Mouse (Mus musculus) limb, embryonic 10.5 days (tissue): ENCODE measurements around the gene Map3k14. TPM values are rescaled to one million over a fixed set of nuclear protein-coding genes. Genes with fewer than 3 reads are reported as not detected.
A peak's percentile ranks its signal among the peaks of the same experiment; 100 is the strongest.

Experiments
- DNase-seq: peaks from one replicate; pipeline ENCODE4 v3.0.0-alpha.2; 2017; ENCODE audit warnings: low spot score
- H3K27ac ChIP-seq: fragments of 300-500 bp; sonication (generic); 2 replicates; pipeline ENCODE4 v1.5.1; 2016; ENCODE audit warnings: mild to moderate bottlenecking
- H3K27me3 ChIP-seq: fragments of 300-500 bp; sonication (generic); 2 replicates; pipeline ENCODE4 v1.6.1; 2016; ENCODE audit warnings: low read depth, mild to moderate bottlenecking; ENCODE audit not compliant: poor library complexity, severe bottlenecking
- H3K36me3 ChIP-seq: fragments of 300-500 bp; sonication (generic); 2 replicates; pipeline ENCODE4 v1.6.1; 2016; ENCODE audit warnings: mild to moderate bottlenecking, moderate library complexity
- H3K4me1 ChIP-seq: fragments of 300-500 bp; sonication (generic); 2 replicates; pipeline ENCODE4 v1.6.1; 2016
- H3K4me3 ChIP-seq: fragments of 300-500 bp; sonication (generic); 2 replicates; pipeline ENCODE4 v1.5.1; 2016; ENCODE audit warnings: mild to moderate bottlenecking, moderate library complexity
- H3K9me3 ChIP-seq: fragments of 300-500 bp; sonication (generic); replicated peaks from 2 replicates; pipeline ENCODE4 v1.6.1; 2016; ENCODE audit warnings: mild to moderate bottlenecking
- WGBS: fragments of 180-500 bp; shearing (Covaris S2); methylation state at CpG from one replicate; pipeline ENCODE4 v1.1.7; 2016; 5-methylcytosine and 5-hydroxymethylcytosine counted together
- polyA plus RNA-seq: library from polyadenylated mRNA; unstranded; fragments of >200 nt; fragmentation: Nextera tagmentation; extraction: Ambion mirVana; gene quantifications from 2 replicates; pipeline ENCODE4 v1.2.1, GENCODE M21; 2016

Map3k14 gene
- polyA plus RNA-seq, 1 experiment from 2014 or later, result 2.8 TPM

GRCm38 (mm10) chr11:103266729-103267345 lies 435 bp downstream of the Map3k14 start:
- Histone ChIP-seq H3K4me1 (peaks cover 44% of the 10 kb centered on the region), H3K27ac (peak overlapping the region; percentile 90), H3K27me3 (no peaks in the 10 kb centered on the region), H3K36me3 (no peaks in the 10 kb centered on the region), H3K9me3 (no peaks in the 10 kb centered on the region), H3K4me3 (peak overlapping the region; percentile 82)
- DNase-seq, result no peak
- 1% methylated on average over 42 of the region's 42 CpGs for WGBS

DNA sequence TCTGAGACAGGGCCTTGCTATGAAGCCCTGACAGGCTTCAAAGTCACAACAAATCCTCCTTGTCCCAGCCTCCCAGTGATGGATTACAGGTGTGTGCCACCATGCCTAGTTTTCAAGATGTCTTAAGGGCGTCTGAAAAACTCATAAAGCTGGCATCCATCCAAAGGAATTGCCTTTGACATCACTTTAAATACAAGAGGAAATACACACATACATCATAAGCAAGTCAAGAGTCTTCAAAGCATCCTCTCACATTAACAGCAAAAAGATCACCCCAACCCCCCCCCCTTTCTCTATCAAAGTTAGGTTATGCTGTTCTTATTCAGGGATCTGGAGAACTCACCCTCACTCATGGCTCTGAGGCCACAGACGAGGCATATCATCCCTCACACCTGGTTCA lies 1.4 kb downstream of the Map3k14 start:
- H3K9me3 ChIP-seq, result no peaks in the 10 kb centered on the region
- H3K4me3 ChIP-seq, result no peak overlapping the region
- H3K27me3 ChIP-seq, result no peaks in the 10 kb centered on the region
- peaks cover 41% of the 10 kb centered on the region for H3K4me1 ChIP-seq
- 48% methylated on average over 2 of the region's 2 CpGs for WGBS
- H3K36me3 ChIP-seq, result no peaks in the 10 kb centered on the region
- no peak overlapping the region for H3K27ac ChIP-seq
- no peak for DNase-seq

GRCm38 (mm10) chr11:103265211-103265610 lies 2.1 kb downstream of the Map3k14 start:
- Histone ChIP-seq H3K4me1 (peaks cover 41% of the 10 kb centered on the region), H3K27me3 (no peaks in the 10 kb centered on the region), H3K4me3 (no peak overlapping the region), H3K36me3 (no peaks in the 10 kb centered on the region), H3K9me3 (no peaks in the 10 kb centered on the region), H3K27ac (no peak overlapping the region)
- 75% methylated on average over 7 of the region's 7 CpGs for WGBS
- DNase-seq, result no peak

- 89% methylated on average over 20 of the region's 20 CpGs for WGBS
- DNase-seq, result no peak
- peaks cover 41% of the 10 kb centered on the region for H3K4me1 ChIP-seq
Observed at GRCm38 (mm10) chr11:103264427-103265005, 2.8 kb downstream of the Map3k14 start.

DNA sequence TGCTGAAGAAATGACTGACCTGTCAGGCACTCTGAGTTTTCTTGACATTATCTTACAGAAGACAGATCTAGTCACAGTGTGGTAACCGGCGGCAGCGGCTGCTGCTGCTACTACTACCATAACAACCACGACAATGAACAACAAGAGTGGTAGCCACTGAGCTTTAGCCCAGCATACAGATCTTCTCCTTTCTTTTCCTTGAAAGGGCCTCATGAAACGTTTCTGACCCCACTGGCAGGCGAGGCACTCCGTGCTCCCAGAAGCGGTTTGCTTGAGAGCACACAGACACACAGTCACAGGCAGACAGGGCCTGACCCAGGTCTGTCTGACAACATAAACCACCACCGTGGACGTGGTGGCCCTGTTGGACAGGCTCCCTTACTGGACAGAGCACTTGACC lies 3.7 kb downstream of the Map3k14 start:
- DNase-seq, result no peak
- Histone ChIP-seq H3K9me3 (no peaks in the 10 kb centered on the region), H3K27ac (no peak overlapping the region), H3K4me3 (no peak overlapping the region), H3K27me3 (no peaks in the 10 kb centered on the region), H3K4me1 (peaks cover 37% of the 10 kb centered on the region), H3K36me3 (no peaks in the 10 kb centered on the region)
- 75% methylated on average over 10 of the region's 10 CpGs for WGBS

More at GRCm38 (mm10) chr11:103264427-103265005, 2.8 kb downstream of the Map3k14 start:
- Histone ChIP-seq H3K4me3 (no peak overlapping the region), H3K36me3 (no peaks in the 10 kb centered on the region), H3K9me3 (no peaks in the 10 kb centered on the region), H3K27me3 (no peaks in the 10 kb centered on the region), H3K27ac (no peak overlapping the region)

DNA sequence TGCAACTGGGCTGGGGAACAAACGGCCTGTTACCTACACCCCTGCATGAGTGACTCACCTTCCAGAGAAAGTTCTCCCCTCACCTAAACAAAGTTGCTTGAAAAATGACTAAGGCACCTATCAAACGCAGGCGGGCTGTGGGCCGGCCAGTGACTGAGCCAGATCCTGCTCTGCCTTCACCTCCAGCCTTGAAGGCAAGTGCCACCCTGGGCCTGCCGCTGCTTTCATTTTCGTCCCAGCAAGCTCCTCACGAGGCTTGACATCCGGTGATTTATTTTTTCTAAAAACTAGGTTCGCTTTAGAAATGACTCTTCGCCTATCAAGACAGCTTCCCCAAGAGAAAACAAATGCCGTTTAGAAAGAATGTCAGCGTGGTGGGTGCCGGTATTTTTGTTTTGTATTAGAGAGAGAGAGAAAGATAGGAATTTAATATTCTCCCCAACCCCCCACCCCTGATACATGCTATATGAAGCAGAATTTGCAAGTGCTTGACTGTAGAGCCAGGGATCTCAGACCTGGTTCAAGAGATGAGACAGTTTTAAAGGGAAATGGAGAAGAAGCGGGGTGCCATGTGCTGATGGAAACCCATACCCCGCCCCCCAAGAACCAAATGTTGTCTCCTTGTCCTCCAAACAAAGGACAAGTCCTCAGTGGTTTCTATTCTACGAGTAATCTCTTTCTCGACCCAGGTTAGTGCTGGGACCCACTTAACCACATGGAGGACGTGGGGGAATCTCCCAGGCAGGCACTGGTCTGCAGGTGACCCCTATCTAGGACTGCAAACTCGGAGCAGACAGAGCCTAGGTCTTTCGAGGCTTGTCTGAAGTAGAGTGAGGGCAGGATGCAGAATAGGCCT lies 4.6 kb downstream of the Map3k14 start:
- H3K4me1 ChIP-seq, result peaks cover 28% of the 10 kb centered on the region
- H3K27ac ChIP-seq, result no peak overlapping the region
- WGBS, result 71% methylated on average over 20 of the region's 20 CpGs

GRCm38 (mm10) chr11:103261671-103262411 lies 5.4 kb downstream of the Map3k14 start:
- Histone ChIP-seq H3K4me3 (no peak overlapping the region), H3K9me3 (no peaks in the 10 kb centered on the region), H3K27ac (no peak overlapping the region), H3K4me1 (peaks cover 22% of the 10 kb centered on the region), H3K27me3 (no peaks in the 10 kb centered on the region), H3K36me3 (no peaks in the 10 kb centered on the region)
- DNase-seq, result no peak
- WGBS, result 87% methylated on average over 7 of the region's 7 CpGs

More for the DNA sequence above, 4.6 kb downstream of the Map3k14 start:
- Histone ChIP-seq H3K9me3 (no peaks in the 10 kb centered on the region), H3K27me3 (no peaks in the 10 kb centered on the region), H3K4me3 (no peak overlapping the region), H3K36me3 (no peaks in the 10 kb centered on the region)
- DNase-seq, result no peak

DNA sequence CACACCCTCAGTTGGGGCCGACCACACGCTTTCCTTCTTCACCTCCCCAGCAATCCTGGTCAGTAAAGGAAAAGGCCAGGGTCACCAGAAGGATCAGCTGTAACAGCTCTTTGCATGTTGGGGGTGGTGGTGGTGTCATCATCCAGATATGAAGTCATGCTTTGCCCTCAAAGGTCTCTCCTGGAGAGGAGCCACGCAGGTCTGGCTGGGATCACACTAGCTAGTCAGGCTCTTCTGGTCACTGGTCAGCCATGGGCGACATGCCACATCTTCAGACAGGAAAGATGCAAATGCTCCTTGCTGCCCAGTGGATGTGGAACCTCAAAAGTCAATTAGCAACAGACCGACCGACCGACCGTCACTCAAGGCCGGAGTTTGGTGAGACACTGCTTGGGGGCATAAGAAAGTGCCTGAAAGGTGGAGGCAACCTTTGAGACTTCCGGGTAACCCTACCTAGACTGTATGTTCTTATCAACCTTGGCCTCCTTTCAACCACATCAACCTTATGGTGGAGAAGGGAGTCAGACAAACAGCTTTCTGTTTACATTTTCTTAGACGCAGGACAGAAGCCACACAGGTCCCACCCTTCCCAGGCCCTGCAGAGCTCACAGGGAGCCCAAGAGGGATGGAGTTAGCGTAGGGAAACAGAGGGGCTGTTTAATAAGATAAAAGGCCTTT lies 6.6 kb downstream of the Map3k14 start:
- WGBS, result 78% methylated on average over 12 of the region's 12 CpGs
- DNase-seq, result no peak

GRCm38 (mm10) chr11:103260034-103260433 lies 7.2 kb downstream of the Map3k14 start:
- Histone ChIP-seq H3K36me3 (no peaks in the 10 kb centered on the region), H3K27me3 (no peaks in the 10 kb centered on the region), H3K4me3 (no peak overlapping the region), H3K27ac (no peak overlapping the region), H3K4me1 (peaks cover 8% of the 10 kb centered on the region; the same call in 1 of the 2 replicates), H3K9me3 (no peaks in the 10 kb centered on the region)
- no peak for DNase-seq
- 95% methylated on average over 5 of the region's 5 CpGs for WGBS

More for the DNA sequence above, 6.6 kb downstream of the Map3k14 start:
- no peaks in the 10 kb centered on the region for H3K36me3 ChIP-seq
- H3K27me3 ChIP-seq, result no peaks in the 10 kb centered on the region
- H3K9me3 ChIP-seq, result no peaks in the 10 kb centered on the region
- H3K4me1 ChIP-seq, result peaks cover 10% of the 10 kb centered on the region; the same call in 1 of the 2 replicates
- H3K4me3 ChIP-seq, result no peak overlapping the region
- H3K27ac ChIP-seq, result no peak overlapping the region

GRCm38 (mm10) chr11:103257938-103258481 lies 9.3 kb downstream of the Map3k14 start:
- DNase-seq, result no peak
- no peaks in the 10 kb centered on the region for H3K36me3 ChIP-seq
- no peak overlapping the region for H3K27ac ChIP-seq
- H3K27me3 ChIP-seq, result no peaks in the 10 kb centered on the region
- H3K9me3 ChIP-seq, result no peaks in the 10 kb centered on the region
- H3K4me1 ChIP-seq, result peaks cover 4% of the 10 kb centered on the region; the same call in 1 of the 2 replicates
- WGBS, result 89% methylated on average over 4 of the region's 4 CpGs
- no peak overlapping the region for H3K4me3 ChIP-seq

- no peak overlapping the region for H3K27ac ChIP-seq
- no peaks in the 10 kb centered on the region for H3K27me3 ChIP-seq
- H3K9me3 ChIP-seq, result no peaks in the 10 kb centered on the region
- DNase-seq, result no peak
- H3K36me3 ChIP-seq, result no peaks in the 10 kb centered on the region
- H3K4me3 ChIP-seq, result no peak overlapping the region
- 86% methylated on average over 5 of the region's 5 CpGs for WGBS
- peaks cover 6% of the 10 kb centered on the region for H3K4me1 ChIP-seq
Observed at GRCm38 (mm10) chr11:103253605-103254004, 13.7 kb downstream of the Map3k14 start.

DNA sequence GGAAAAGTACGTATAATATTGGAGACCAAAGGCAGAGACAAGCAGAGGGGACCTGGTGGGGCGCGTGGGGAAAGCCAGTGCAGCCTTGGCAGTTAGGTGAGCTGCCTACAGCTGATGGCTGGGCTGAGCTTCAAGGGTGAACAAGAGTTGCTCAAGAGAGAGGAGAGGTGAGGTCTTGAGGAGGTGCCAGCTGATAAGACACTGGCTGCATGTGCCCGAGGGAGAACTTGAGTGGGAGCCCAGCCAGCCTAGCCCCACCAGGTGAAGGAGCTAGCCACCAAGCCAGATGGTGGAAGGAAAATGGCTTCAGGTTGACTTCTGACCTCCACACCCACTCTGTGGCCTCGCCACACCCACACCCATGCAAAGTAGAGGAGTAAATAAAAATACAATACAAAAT lies 14.9 kb downstream of the Map3k14 start:
- H3K4me1 ChIP-seq, result peaks cover 18% of the 10 kb centered on the region
- no peaks in the 10 kb centered on the region for H3K9me3 ChIP-seq
- H3K27me3 ChIP-seq, result no peaks in the 10 kb centered on the region
- no peaks in the 10 kb centered on the region for H3K36me3 ChIP-seq
- H3K27ac ChIP-seq, result no peak overlapping the region
- H3K4me3 ChIP-seq, result no peak overlapping the region
- DNase-seq, result no peak
- WGBS, result 89% methylated on average over 5 of the region's 5 CpGs
